Mouse (Mus musculus) stomach, postnatal 0 days (tissue): ENCODE data around the gene Krtap1-5.

Experiments
- CTCF ChIP-seq: IDR thresholded peaks from 2 replicates; pipeline ENCODE4 v1.5.1; 2016; ENCODE audit warnings: antibody characterized with exemption, low read depth, mild to moderate bottlenecking, moderate library complexity
- EP300 ChIP-seq: optimal IDR thresholded peaks from 2 replicates; pipeline ENCODE3; 2016; ENCODE audit warnings: antibody characterized with exemption

DNA sequence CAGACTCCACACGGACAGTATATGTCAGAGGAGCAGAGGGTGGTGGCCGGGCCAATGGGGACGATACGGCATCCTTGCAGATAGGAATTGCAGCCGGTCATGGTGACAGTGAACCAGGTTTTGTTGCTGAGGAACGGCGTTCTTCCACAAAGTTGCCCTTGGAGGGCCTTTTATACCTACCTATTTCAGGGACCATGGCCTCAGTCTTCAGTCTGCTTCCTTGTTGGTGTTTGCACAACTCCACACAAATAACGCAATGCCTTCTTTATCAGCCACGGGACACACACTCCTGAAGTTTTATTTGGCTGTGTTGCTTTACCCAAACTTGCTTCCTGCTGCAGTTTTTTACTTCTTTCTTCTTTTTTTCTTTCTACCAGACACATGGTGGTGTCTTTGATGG lies 21.4 kb downstream of the Krtap1-5 start, which contains the start of gene Gm11939:
- TF ChIP-seq CTCF (no peak), EP300 (no peak)
